Mouse (Mus musculus): ENCODE measurements around the gene Gm45213.

Gm45213 gene

DNA sequence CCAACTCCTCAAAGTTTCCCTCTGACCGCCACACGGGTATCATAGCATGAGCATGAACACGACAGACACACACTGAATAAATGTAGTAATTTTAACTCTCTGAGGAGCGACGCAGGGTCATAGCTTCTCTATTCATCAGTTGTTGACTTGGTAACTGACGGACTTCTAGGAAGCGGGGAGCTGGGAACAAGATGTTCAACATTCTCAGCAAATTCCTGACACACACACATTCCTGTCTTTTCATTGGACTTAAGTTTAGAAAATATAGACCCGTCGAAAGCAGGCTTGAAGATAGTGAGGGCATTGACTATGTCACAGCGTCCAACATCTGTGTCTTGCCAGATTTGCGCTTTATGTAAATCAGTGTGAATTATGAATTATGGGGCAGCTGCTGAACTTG lies 63.8 kb downstream of the Gm45213 start:
- DNase-seq (ENCODE audit: low spot score), result no peak

DNA sequence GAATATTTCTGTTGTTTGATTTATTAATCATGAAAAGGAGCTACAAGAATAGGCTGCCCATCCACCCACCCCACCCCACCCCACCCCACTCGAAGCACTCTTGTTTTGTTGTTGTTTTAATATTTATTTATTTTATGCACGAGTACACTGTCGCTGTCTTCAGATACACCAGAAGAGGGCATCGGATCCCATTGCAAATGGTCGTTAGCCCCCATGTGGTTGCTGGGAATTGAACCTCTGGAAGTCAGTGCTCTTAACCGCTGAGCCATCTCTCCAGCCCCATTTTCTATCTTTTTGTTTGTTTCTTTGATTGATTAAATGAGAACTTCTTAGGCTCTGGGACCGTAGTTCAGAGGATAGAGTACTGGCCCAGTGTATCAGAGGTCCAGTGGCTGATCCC lies 64.5 kb downstream of the Gm45213 start:
- DNase-seq (ENCODE audit: low spot score), result no peak

DNA sequence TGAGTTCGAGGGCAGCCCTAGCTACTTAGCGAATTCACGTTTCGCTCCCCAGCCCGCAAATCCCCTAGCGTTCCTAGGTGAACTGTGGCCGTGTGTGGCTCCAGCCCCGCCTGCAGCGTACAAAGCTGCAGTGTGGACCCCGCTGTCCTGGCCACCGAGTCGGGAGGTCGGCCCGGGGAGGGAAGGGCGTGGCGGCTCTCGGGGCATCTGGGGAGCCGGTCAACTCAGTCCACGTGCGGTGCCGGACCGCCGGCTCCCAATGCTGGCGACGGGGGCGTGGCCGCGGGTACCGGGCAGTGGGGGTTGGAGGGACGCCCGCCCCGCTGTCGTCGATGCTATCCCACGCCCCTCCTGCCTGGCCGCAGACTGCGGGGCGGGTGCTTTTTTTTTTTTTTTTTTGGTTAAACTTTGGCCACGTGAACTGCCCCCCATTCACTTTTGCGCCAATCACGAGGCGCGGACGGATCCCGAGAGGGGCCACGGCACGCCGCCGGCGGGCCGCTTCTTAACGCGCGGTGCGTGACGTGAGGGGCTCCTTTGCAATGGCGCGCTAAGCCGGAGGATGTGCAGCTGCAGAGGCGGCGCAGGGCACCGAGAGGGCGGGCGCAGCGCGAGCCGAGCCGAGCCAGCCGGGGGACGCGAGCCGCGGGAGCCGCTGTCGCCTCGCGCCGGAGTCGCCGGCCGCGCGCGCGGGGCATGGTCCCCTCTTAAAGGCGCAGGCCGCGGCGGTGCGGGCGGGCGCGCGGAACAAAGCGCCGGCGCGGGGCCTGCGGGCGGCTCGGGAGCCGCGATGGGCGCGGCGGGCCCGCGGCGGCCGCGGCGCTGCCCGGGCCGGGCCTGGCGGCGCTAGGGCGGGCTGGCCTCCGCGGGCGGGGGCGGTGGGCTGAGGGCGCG lies 65.8 kb downstream of the Gm45213 start, which contains the start of gene Chsy1:
Gene Chsy1 (plus strand): TSS at position 555 of the 894 bp plus-strand sequence.
- DNase-seq (ENCODE audit: low spot score), result peak; percentile 84

DNA sequence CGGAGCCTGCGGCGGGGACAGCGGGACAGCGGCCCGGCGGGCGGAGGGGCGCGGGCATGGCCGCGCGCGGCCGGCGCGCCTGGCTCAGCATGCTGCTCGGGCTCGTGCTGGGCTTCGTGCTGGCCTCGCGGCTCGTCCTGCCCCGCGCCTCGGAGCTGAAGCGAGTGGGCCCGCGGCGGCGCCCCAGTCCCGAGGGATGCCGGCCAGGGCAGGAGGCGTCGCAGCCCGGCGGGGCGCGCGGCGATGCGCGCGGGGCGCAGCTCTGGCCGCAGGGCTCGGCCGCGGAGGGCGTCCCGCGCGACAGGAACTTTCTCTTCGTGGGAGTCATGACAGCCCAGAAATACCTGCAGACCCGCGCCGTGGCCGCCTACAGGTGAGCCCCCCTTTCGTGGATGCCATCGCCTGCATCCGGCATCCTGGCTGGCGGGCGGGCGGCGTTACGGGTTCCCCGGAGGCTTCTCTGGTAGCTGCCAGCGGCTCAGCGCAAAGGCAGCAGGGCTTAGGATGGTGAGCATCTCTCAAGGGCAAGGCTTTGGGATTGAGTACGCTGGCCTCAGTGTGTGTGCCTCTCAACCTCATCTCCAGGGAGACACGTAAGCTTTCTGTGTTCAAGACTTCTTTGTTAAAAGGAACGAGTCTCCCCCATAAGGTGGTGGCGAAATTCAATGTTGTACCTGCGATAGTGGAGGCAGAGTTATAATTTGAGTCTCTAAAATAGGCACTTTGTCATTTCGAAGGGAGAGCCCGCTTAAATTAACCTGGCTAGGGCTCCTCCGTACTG lies 66.6 kb downstream of the Gm45213 start:
- DNase-seq (ENCODE audit: low spot score), result no peak

DNA sequence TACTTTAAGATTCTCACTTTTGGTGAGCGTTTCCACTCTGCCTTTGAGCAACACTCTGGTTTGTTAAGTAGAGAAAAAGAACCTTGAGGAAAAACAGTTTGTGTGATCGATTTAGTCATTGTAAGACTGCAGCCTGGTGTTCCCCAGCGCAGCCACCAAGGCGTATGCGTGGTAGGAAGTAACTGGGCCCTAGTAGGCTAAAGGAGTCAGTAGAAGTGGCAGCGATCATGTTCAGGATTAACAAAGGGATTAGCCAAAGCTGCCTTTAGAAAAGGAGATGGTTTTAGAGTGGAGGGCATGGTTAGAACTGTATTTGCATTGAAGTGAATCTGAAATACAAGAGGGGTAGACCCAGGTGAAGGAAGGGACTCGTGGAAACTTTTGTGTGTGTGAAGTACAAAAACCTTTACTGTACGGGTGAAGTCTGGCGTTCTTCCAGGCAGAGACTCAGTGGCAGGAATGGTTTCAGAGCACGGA lies 67.3 kb downstream of the Gm45213 start:
- no peak for DNase-seq (ENCODE audit: low spot score)

DNA sequence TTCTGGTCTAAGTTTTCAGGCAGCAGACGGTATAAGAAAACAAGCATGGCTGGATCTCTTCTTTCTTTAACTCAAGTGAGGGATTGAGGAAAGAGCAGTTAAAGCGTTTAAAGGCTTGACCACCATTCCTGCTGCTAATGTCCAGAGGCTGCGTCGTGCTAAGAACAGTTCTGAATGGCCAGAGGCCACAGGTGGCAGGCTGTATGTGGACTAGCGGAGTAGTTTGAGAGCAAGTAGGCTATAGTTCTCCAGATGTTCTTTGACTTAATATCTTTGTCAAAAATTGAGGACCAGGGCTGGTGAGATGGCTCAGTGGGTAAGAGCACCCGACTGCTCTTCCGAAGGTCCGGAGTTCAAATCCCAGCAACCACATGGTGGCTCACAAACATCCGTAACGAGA lies 67.8 kb downstream of the Gm45213 start:
- no peak for DNase-seq (ENCODE audit: low spot score)

Measured in ovary, adult 18-20 months (tissue).